Mouse (Mus musculus) frontal cortex, adult 2 months (tissue): ENCODE results near the gene Ddn. TPM values are rescaled to one million over a fixed set of nuclear protein-coding genes. Genes with fewer than 3 reads are reported as not detected.

ENCODE experiments used
- DNase-seq, 2 experiments: peaks; one replicate each; pipeline ENCODE4 v3.0.0; 2022; ENCODE audit warnings: low spot score in 1 of 2; ENCODE audit errors: extremely low spot score in 1 of 2
- polyA plus RNA-seq: library from polyadenylated mRNA; depleted of rRNA; stranded (reverse); fragments of >200 nt; gene quantifications from 2 replicates; pipeline ENCODE4 v1.2.3, GENCODE M21; 2012; rRNA removed

Ddn gene
- polyA plus RNA-seq, 1 experiment, result 849 TPM

GRCm38 (mm10) chr15:98777762-98778161, 31.5 kb downstream of the Ddn start, which contains the start of gene Wnt10b:
Wnt10b (minus strand) TSS chr15:98778150.
- DNase-seq, result no peak

- DNase-seq, result no peak
These were observed 32.2 kb downstream of the Ddn start for GRCm38 (mm10) chr15:98777005-98777616.

GRCm38 (mm10) chr15:98776280-98777004, 32.8 kb downstream of the Ddn start:
- DNase-seq, result no peak

GRCm38 (mm10) chr15:98775533-98775932, 33.8 kb downstream of the Ddn start:
- no peak for DNase-seq

GRCm38 (mm10) chr15:98774096-98774495, 35.2 kb downstream of the Ddn start:
- no peak for DNase-seq

GRCm38 (mm10) chr15:98772511-98773211, 36.6 kb downstream of the Ddn start:
- DNase-seq, result no peak

GRCm38 (mm10) chr15:98771813-98772425, 37.4 kb downstream of the Ddn start:
- no peak for DNase-seq

- DNase-seq, result no peak
These were observed 41.0 kb downstream of the Ddn start for GRCm38 (mm10) chr15:98768259-98768658.

- DNase-seq, result no peak
These were observed 43.4 kb downstream of the Ddn start for GRCm38 (mm10) chr15:98765929-98766328.

- DNase-seq, result peak; percentile 93 to 97
These were observed 46.4 kb downstream of the Ddn start, which contains the start of gene Arf3 for GRCm38 (mm10) chr15:98762670-98763529. Arf3 (minus strand) TSS chr15:98763214.

GRCm38 (mm10) chr15:98762201-98762621, 47.1 kb downstream of the Ddn start:
- peak; percentile 61 to 78 for DNase-seq

GRCm38 (mm10) chr15:98754125-98754524, 55.2 kb downstream of the Ddn start:
- DNase-seq, result no peak

Other genes starting within 250 kb of the Ddn start
- 18.8 and 21.1 TPM in 2 replicates for gene Ccnt1, start 238.6 kb downstream of the Ddn start, polyA plus RNA-seq
- 0.34 TPM in 1 of 2 replicates, not detected in the other for gene 4930415O20Rik, start 238.5 kb downstream of the Ddn start, polyA plus RNA-seq
- 40.3 and 45.6 TPM in 2 replicates for gene Adcy6, start 199.4 kb downstream of the Ddn start, polyA plus RNA-seq
- 377 and 417 TPM in 2 replicates for gene Cacnb3, start 178.7 kb downstream of the Ddn start, polyA plus RNA-seq
- gene Ddx23, start 146.6 kb downstream of the Ddn start, polyA plus RNA-seq, result 56.2 and 63.3 TPM in 2 replicates
- gene Rnd1, start 132.0 kb downstream of the Ddn start, polyA plus RNA-seq, result 25.4 and 25.5 TPM in 2 replicates
- gene Ccdc65, start 101.3 kb downstream of the Ddn start, polyA plus RNA-seq, result 6.4 and 7.7 TPM in 2 replicates
- gene Fkbp11, start 81.3 kb downstream of the Ddn start, polyA plus RNA-seq, result 2.9 and 3.5 TPM in 2 replicates
- gene Arf3, start 46.3 kb downstream of the Ddn start, polyA plus RNA-seq, result 678 and 795 TPM in 2 replicates
- gene Wnt10b, start 31.3 kb downstream of the Ddn start, polyA plus RNA-seq, result 6.3 and 6.8 TPM in 2 replicates
- 0.10 and 0.25 TPM in 2 replicates for gene Wnt1, start 19.6 kb downstream of the Ddn start, polyA plus RNA-seq
- gene Prkag1, start 22.0 kb upstream of the Ddn start, polyA plus RNA-seq, result 67.8 and 74.0 TPM in 2 replicates
- gene Kmt2d, start 61.7 kb upstream of the Ddn start, polyA plus RNA-seq, result 47.0 and 48.6 TPM in 2 replicates
- gene Rhebl1, start 85.0 kb upstream of the Ddn start, polyA plus RNA-seq, result 17.6 and 19.2 TPM in 2 replicates
- gene Dhh, start 89.0 kb upstream of the Ddn start, polyA plus RNA-seq, result 0.44 and 0.80 TPM in 2 replicates
- gene Lmbr1l, start 108.7 kb upstream of the Ddn start, polyA plus RNA-seq, result 30.5 and 33.6 TPM in 2 replicates
- gene Tuba1b, start 125.1 kb upstream of the Ddn start, polyA plus RNA-seq, result 1,157 and 1,186 TPM in 2 replicates
- 0.17 and 3.5 TPM in 2 replicates for gene Gm49450, start 144.1 kb upstream of the Ddn start, polyA plus RNA-seq
- 1,817 and 1,854 TPM in 2 replicates for gene Tuba1a, start 144.2 kb upstream of the Ddn start, polyA plus RNA-seq
- 5.8 and 10.6 TPM in 2 replicates for gene Tuba1c, start 220.4 kb upstream of the Ddn start, polyA plus RNA-seq
- gene Prph, start 245.7 kb upstream of the Ddn start, polyA plus RNA-seq, result 0.69 and 0.90 TPM in 2 replicates